Mouse (Mus musculus): Measurements from ENCODE around the gene H2afz.
"Not testable (repeated sequence)": the region's sequence is repeated elsewhere in the genome, so short reads cannot be mapped to it uniquely, and the experiment has no call there.

The H2afz gene

GRCm38 (mm10) chr3:137864124-137864987 is at the start of gene H2afz:
H2afz (plus strand) TSS chr3:137864487.
- peak; percentile 97 for DNase-seq

DNA sequence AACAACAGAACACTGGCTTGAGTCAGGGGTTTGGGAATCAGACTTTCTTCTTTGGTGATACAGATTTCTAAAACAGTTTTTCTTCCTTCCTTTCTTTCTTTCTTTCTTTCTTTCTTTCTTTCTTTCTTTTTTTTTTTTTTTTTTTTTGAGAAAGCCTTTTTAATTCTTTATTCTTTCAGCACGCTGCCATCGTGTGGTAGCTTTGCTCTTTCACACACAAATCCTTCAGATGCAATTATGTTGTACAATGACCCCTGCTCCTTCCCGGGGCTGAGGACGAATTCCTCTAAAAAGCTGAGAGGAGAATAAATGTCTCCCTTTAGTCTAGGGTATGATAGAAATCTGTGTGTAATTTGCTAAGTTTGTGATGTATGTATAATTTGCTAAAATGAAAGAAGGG is 45.6 kb upstream of the H2afz start:
- DNase-seq: no peak

DNA sequence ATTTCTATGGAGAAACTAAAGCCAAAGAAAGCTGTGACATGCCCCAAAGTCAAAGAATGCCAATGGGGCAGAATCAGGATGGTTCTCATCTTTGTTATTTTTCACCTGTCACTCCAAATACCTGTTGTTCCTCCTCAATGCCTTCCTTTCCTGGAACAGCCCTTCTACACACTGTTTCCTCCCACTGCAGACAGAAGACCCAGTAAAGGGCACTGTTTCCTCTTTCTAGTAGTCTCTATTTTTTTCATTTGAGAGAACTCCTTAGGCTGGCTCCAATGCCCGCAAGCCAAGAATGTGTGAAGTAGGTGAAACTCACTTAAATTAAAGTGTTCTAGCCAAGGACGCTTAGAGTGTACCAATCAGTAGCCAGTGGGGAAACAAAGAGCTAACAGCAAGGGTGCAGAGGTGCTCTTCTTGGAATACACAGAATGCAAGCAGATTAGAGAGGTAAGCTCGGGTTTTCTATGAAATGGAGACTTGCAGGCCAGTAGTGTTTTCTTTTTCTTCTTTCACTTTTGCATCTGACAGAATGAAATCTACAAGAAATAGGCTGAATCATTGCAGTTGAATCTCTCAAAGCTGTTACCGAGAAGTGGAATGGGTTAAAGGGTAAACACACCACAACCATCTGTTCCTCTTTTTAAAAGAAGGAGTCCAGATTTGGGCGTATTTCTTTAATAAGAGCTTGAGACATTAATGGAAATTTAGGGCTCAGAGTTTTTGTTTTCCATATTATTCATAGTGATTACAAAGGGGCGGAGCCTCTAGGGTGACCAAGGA is 43.4 kb upstream of the H2afz start:
- no peak for DNase-seq

- no peak for DNase-seq
Measured at GRCm38 (mm10) chr3:137823317-137823716, 41.0 kb upstream of the H2afz start.

GRCm38 (mm10) chr3:137827678-137828077 is 36.6 kb upstream of the H2afz start:
- DNase-seq: no peak

DNA sequence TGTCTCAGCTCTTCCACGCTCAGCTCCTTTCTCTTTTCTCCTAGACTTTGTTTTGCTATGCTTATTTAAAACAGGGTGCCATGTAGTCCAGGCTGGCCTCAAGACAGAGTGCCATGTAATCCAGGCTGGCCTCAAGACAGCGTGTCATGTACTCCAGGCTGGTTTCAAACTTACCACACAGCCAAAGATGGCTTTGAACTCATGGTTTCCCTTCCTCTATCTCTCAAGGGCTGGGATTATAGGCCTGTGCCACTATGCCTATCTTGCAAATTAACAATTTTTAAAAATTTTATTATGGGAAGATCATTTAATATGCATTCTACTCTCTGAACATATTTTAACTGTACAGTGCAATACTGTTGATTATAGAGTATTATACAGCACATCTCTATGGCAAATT is 33.1 kb upstream of the H2afz start:
- no peak for DNase-seq

DNA sequence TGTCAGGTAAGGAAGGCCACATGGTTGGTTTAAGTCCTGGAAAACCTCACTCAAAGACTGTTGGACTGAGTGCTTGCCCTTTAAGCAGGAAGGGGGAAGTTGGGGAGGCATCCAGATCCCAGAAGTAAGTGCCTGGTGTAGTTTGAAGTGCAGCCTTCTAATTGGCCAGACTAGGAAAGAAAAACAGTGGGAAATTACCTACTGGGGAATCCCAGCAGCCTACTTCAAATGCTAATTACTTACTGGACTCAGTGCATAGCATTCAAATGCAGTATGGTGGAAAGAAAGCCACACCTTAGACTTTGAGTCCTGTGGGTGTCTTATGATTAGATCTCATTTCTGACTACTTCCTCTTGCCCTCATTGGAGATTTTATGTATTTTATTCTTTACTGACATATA is 31.2 kb upstream of the H2afz start:
- DNase-seq: no peak

DNA sequence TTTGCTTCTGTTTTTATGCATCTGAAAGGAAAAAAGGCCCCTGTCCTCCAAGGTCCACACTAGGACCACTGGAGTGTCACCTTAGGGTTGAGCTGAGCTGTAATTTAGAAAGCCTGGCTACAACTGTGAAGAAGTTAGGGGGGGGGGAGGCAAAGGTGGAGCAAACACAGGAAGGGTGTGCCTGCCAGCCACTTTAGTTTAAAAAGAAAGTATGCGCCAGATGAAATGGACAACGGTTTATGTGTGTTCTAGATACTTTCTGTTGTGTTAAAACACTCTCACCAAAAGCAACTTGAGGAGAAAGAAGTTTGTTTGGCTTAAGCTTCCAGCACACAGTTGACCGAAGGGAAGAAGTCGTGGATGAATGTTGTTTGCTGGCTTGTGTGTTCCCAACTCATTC is 30.6 kb upstream of the H2afz start:
- no peak for DNase-seq

GRCm38 (mm10) chr3:137836543-137836942 is 27.7 kb upstream of the H2afz start:
- DNase-seq: no peak

DNA sequence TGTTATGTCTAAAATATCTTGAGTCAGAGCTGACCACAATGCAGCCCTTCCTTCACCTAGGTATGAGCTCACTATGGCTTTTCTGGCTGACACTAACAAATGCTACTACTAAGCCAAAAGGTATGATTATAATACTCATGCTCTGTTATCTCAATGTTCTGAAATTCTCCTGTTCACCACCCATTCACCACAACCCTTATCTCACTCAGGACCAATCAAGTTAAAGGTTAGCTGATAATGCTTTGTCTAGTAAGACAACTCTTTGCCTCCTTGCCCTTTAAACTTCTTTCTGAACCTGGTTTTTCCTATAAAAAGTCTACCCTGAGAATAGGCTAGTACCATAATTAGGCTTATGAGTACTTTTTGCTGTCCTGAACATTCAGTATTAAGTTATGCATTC is 26.1 kb upstream of the H2afz start:
- DNase-seq: no peak

GRCm38 (mm10) chr3:137842944-137843343 is 21.3 kb upstream of the H2afz start:
- no peak for DNase-seq

DNA sequence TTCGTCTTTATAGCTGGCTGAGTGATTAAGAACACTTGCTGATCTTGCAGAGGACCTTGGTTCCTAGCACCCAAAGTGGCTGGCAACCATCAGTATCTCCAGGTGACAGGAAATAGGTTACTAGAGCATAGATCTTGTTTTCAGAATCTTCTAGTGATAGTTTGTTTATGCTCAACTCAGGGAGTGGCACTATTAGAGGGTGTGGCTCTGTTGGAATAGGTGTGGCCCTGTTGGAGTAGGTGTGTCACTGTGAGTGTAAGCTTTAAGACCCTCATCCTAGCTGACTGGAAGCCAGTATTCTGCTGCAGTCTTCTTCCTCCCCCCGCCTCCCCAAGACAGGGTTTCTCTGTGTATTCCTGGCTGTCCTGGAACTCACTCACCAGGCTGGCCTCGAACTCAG is 20.0 kb upstream of the H2afz start:
- DNase-seq: no peak

DNA sequence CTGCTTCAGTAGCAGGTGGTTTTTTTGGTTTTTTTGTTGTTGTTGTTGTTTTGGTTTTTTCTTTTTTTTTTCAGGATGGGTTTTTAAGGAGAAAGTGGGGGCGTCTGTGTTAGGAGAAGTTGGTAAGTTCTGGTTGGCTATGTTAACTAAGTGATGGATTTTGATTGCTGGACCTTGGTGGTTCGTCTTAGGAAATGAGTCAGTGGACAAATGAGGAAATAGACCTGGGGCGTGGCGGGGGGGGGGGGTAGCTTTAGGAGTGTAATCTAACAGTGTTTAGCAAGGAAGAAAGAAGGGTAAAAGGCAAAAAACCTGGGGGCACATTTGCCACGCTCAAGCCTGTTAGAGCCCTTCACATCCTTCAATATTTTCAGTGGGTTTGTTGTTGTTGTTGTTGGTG is 17.7 kb upstream of the H2afz start:
- DNase-seq: no peak

- no peak for DNase-seq
Measured at GRCm38 (mm10) chr3:137848354-137848753, 15.9 kb upstream of the H2afz start.

GRCm38 (mm10) chr3:137849697-137850096 is 14.6 kb upstream of the H2afz start:
- DNase-seq: no peak

DNA sequence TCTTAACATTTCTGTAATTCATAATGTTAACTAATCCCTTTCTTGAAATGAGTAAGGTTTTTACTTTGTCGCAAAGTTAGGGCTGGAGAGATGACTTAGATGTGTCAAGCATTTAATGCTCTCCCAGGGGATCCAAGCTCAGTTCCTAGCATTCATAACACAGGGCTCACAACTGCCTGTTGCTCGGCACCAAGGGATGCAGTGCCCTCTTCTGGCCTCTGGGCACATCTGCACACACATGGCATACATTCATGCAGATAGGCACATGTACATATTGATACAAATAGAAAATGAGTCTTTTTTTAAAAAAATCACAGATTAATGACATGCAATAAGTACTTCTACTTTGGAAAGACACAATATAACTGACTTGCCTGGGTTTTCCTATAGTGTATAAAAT is 13.1 kb upstream of the H2afz start:
- no peak for DNase-seq

GRCm38 (mm10) chr3:137853011-137853410 is 11.3 kb upstream of the H2afz start:
- DNase-seq: not testable (repeated sequence)

DNA sequence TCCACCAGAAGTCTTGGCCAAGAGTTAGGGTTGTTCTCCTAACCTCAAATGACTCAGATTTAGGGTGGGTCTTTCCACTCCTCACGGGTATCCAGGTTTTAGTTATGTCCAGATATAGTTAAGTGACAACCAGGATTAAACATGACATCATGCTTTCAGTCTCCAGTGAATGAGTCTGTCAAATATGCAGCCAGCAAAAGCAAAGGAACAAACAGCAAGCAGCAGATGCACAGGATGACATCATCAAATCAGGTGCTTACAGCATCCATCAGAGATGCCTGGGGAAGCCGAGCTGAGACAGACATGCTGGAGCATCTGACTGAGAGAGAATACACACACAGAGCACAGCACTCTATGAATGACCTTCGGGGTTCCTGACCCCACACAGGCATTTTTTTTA is 9.0 kb upstream of the H2afz start:
- no peak for DNase-seq

DNA sequence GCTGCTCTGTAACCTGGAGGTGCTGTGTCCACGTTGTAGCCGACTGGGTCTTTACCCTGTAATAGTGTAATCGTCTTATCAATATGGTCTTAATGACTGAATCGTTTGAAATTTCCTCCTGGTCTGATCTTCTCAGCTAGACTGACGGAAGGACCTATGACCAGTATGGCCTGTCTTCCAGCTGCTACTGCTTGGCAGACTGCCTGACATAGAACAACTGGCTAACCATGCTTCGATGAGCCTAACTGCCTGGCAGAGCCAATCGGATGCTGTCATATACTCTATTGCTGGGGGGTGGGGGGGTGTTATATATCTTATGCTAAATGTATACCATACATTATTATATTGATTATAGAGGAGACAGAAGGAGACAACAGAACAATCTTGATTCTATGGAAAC is 8.2 kb upstream of the H2afz start:
- no peak for DNase-seq

GRCm38 (mm10) chr3:137860394-137861170 is 3.7 kb upstream of the H2afz start:
- DNase-seq: no peak

- DNase-seq: no peak
Measured at GRCm38 (mm10) chr3:137861436-137861835, 2.9 kb upstream of the H2afz start.

DNA sequence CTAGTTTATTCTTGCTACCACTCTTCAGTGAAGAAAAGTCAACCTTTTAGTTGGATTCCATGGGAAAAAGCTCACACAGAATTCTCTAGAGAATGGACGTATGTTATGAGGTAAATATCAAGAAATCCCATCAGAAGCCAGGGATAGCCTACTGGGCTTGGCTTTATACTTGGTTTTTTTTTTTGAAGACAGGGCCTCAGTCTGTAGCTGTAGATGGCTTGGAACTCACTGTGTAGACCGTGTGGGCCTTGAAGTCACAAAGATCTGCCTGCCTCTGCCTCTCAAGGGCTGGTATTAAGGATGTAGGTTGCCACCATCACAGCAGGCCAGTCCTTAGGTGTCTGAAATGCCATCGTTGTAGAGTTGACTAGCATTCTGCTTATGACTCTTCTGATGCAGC is 1.7 kb upstream of the H2afz start:
- no peak for DNase-seq

DNA sequence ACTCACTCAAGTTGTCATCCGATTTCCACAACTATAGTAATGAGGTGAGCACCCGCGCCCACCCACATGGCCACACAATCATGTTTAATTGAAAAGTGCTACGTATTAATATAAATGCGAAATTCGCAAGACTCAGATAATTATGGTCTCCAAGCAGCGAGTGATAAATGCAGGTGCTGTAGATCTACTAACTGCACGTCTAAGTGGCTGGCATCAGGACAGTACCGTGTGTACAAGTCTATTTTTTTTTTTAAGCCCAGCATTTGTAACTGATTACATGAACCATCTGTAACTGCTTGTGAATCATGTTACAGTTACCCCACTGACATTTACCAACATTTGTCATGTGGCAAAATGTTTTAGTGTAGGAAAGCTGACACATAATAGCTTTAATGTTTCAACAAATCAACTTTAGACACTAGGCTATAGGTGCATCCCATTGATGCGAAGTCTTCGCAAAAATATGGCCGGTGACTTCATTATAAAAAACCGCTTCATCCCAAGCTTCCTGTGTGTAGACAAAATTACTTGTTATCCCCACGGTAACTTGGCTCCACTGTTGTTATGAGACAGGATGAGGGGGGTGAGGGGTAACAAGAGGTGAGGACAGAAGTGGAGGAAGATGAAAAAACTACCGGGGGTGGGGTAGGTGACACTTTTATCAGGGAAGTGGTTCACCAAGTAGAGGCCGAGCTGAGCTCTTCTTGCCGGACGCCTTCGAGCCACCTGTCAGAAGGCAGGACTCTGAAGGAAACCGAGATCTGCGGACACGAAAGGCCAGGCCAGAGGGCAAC is 760 bp upstream of the H2afz start:
- DNase-seq: no peak

Measured in kidney, adult 18-20 months (tissue).